Mouse (Mus musculus): ENCODE results near the gene Slc22a6.

DNA sequence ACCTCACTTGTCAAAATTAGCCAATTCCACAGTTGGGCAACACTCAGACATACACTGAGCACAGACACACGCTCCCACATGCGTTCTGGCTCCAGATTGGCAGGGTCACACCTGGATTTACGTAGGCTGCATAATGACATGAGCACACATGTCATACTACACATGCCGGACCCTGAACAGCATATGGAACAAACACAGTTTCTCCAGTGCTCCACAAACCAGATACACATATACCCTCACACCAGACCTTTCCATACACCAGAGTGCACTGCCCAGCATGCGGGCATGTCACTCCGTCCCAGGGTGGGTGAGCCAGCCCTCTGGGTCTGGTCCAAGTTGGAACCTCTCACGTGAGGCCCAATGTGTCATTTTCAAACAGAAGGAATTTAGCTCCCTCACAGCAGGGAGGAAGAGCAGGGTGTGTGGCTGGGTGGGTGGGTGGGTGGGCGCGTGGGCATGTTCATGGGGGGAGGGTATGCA, 45.6 kb downstream of the Slc22a6 start, which contains the start of gene Chrm1:
- no peak for TF ChIP-seq CTCF (IDR thresholded peaks at IDR 0.05; ENCODE audit: control insufficient read depth, insufficient read depth, insufficient replicate concordance, low read depth, low read length)
- no peak for TF ChIP-seq POLR2A (IDR thresholded peaks at IDR 0.05; ENCODE audit: control insufficient read depth, low read depth, low read length)
